Mouse (Mus musculus) mammary gland, adult 2 months (tissue): ENCODE measurements around the gene Ndufa9. TPM values are rescaled to one million over a fixed set of nuclear protein-coding genes. Genes with fewer than 3 reads are reported as not detected.

Experiments used
- polyA plus RNA-seq: library from polyadenylated mRNA; depleted of rRNA; stranded (reverse); fragments of >200 nt; gene quantifications from 2 replicates; pipeline ENCODE4 v1.2.3, GENCODE M21; 2012; ENCODE audit warnings: low replicate concordance; rRNA removed

Gene Ndufa9
- polyA plus RNA-seq, result 78.2 and 211 TPM in 2 replicates

GRCm38 (mm10) chr6:126848712-126849704 is at the start of gene Ndufa9:
Gene Ndufa9 (minus strand): TSS chr6:126849136.

DNA sequence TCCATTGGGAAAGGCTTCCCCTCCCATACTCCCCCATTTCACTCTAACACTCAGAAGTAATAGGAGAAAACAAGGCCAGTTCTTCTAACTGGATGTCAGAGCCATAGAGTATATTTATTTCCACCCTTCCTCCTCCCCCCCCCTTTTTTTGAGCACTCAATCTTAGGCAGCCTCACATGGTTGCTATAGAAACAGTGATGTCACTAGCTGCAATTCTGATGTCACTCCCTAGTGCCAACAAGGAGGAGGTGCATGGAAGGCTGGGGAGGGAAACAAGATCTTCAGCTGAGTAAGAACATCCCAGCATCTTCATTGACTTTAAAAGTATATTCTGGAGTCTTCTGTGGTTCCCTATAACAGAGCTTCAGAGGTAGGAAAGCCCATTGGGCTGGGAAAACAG is 3.9 kb upstream of the Ndufa9 start, which contains the start of gene Akap3:
Akap3 (plus strand) TSS at position 218 of the 400 bp plus-strand sequence.

Other genes with a start within 250 kb of the Ndufa9 start
- gene Kcna1, start 202.8 kb downstream of the Ndufa9 start, polyA plus RNA-seq, result 1.1 and 1.8 TPM in 2 replicates
- gene Kcna6, start 108.5 kb downstream of the Ndufa9 start, polyA plus RNA-seq, result 1.0 and 1.1 TPM in 2 replicates
- not detected in 2 replicates for gene Akap3, start 4.0 kb upstream of the Ndufa9 start, polyA plus RNA-seq
- 0.07 and 0.12 TPM in 2 replicates for gene Dyrk4, start 72.7 kb upstream of the Ndufa9 start, polyA plus RNA-seq
- gene Rad51ap1, start 90.5 kb upstream of the Ndufa9 start, polyA plus RNA-seq, result 1.5 and 2.5 TPM in 2 replicates
- 1.9 and 6.5 TPM in 2 replicates for gene D6Wsu163e, start 90.8 kb upstream of the Ndufa9 start, polyA plus RNA-seq
- gene Fgf6, start 166.4 kb upstream of the Ndufa9 start, polyA plus RNA-seq, result 0.33 TPM in 1 of 2 replicates, not detected in the other
- 0.18 TPM in 1 of 2 replicates, not detected in the other for gene Fgf23, start 223.8 kb upstream of the Ndufa9 start, polyA plus RNA-seq